Mouse (Mus musculus) neural tube, embryonic 11.5 days (tissue): ENCODE results near the gene Ccndbp1. TPM values are rescaled to one million over a fixed set of nuclear protein-coding genes. Genes with fewer than 3 reads are reported as not detected.

Experiments used
- ATAC-seq: fragments of 200-750 bp; cut with Nextera tagmentation; 2 replicates; pipeline ENCODE4 v1.8.0; 2017; ENCODE audit warnings: moderate number of reproducible peaks, mild to moderate bottlenecking, moderate TSS enrichment, moderate library complexity; ENCODE audit not compliant: insufficient read depth, low FRiP score, low TSS enrichment
- DNase-seq: peaks from one replicate; pipeline ENCODE4 v3.0.0-alpha.2; 2015; ENCODE audit warnings: low spot score
- H3K27ac ChIP-seq: fragments of 300-500 bp; sonication (generic); 2 replicates; pipeline ENCODE4 v1.5.1; 2014; ENCODE audit warnings: low read depth, mild to moderate bottlenecking, low read length
- H3K27me3 ChIP-seq: fragments of 300-500 bp; sonication (generic); 2 replicates; pipeline ENCODE4 v1.6.1; 2014; ENCODE audit warnings: mild to moderate bottlenecking, low read length, mixed read lengths; ENCODE audit not compliant: control insufficient read depth, insufficient read depth
- H3K36me3 ChIP-seq: fragments of 300-500 bp; sonication (generic); 2 replicates; pipeline ENCODE4 v1.6.1; 2014; ENCODE audit warnings: mild to moderate bottlenecking, low read length, moderate library complexity, mixed read lengths; ENCODE audit not compliant: control insufficient read depth, insufficient read depth
- H3K4me1 ChIP-seq: fragments of 300-500 bp; sonication (generic); 2 replicates; pipeline ENCODE4 v1.6.1; 2014; ENCODE audit warnings: low read length, mixed read lengths; ENCODE audit not compliant: control insufficient read depth, insufficient read depth
- H3K4me2 ChIP-seq: fragments of 300-500 bp; sonication (generic); 2 replicates; pipeline ENCODE4 v1.6.1; 2014; ENCODE audit warnings: low read depth, mild to moderate bottlenecking, moderate library complexity
- H3K4me3 ChIP-seq: fragments of 300-500 bp; sonication (generic); 2 replicates; pipeline ENCODE4 v1.5.1; 2014; ENCODE audit warnings: low read depth, low read length
- H3K9ac ChIP-seq: fragments of 300-500 bp; sonication (generic); 2 replicates; pipeline ENCODE4 v1.6.1; 2014; ENCODE audit warnings: mild to moderate bottlenecking, low read length
- H3K9me3 ChIP-seq: fragments of 300-500 bp; sonication (generic); 2 replicates; pipeline ENCODE4 v1.6.1; 2016; ENCODE audit warnings: low read length; ENCODE audit not compliant: control insufficient read depth
- WGBS: fragments of 180-500 bp; shearing (Covaris S2); extraction: QIAGEN DNeasy Blood & Tissue Kit; methylation state at CpG from one replicate; pipeline ENCODE4 v1.1.7; 2014; 5-methylcytosine and 5-hydroxymethylcytosine counted together
- polyA plus RNA-seq: library from polyadenylated mRNA; unstranded; fragments of >200 nt; fragmentation: Nextera tagmentation; extraction: Ambion mirVana; gene quantifications from 2 replicates; pipeline ENCODE4 v1.2.1, GENCODE M21; 2014

Ccndbp1 gene
- polyA plus RNA-seq, 1 experiment from 2014 or later = 57.7 TPM

- no peaks in the 10 kb centered on the region for H3K27me3 ChIP-seq
- no peak overlapping the region for H3K9ac ChIP-seq
- H3K4me2 ChIP-seq = no peak overlapping the region
- H3K4me3 ChIP-seq = no peak overlapping the region
- 98% methylated on average over 1 of the region's 1 CpGs for WGBS
- DNase-seq (no peak), ATAC-seq (no peak)
- no peaks in the 10 kb centered on the region for H3K4me1 ChIP-seq
- H3K9me3 ChIP-seq = no peaks in the 10 kb centered on the region
- no peak overlapping the region for H3K27ac ChIP-seq
- no peaks in the 10 kb centered on the region for H3K36me3 ChIP-seq
These were observed 31.2 kb downstream of the Ccndbp1 start for GRCm38 (mm10) chr2:121039382-121039781.

- Histone ChIP-seq H3K9me3 (no peaks in the 10 kb centered on the region), H3K27ac (no peak overlapping the region), H3K4me1 (no peaks in the 10 kb centered on the region), H3K4me3 (no peak overlapping the region), H3K27me3 (no peaks in the 10 kb centered on the region), H3K36me3 (no peaks in the 10 kb centered on the region), H3K9ac (no peak overlapping the region), H3K4me2 (no peak overlapping the region)
- 49% methylated on average over 5 of the region's 5 CpGs for WGBS
- ATAC-seq (no peak), DNase-seq (no peak)
These were observed 32.9 kb downstream of the Ccndbp1 start for GRCm38 (mm10) chr2:121041098-121041497.

- H3K4me1 ChIP-seq = no peaks in the 10 kb centered on the region
- H3K27me3 ChIP-seq = no peaks in the 10 kb centered on the region
- H3K36me3 ChIP-seq = no peaks in the 10 kb centered on the region
- no peaks in the 10 kb centered on the region for H3K9me3 ChIP-seq
- no peak overlapping the region for H3K4me3 ChIP-seq
- ATAC-seq = no peak
- no peak for DNase-seq
- no peak overlapping the region for H3K4me2 ChIP-seq
- H3K9ac ChIP-seq = no peak overlapping the region
- WGBS = 67% methylated on average over 4 of the region's 4 CpGs
- no peak overlapping the region for H3K27ac ChIP-seq
These were observed 37.5 kb downstream of the Ccndbp1 start for GRCm38 (mm10) chr2:121045653-121046052.

- Histone ChIP-seq H3K4me2 (no peak overlapping the region), H3K4me3 (no peak overlapping the region), H3K27ac (no peak overlapping the region), H3K4me1 (no peaks in the 10 kb centered on the region), H3K9ac (no peak overlapping the region), H3K36me3 (no peaks in the 10 kb centered on the region), H3K27me3 (no peaks in the 10 kb centered on the region), H3K9me3 (no peaks in the 10 kb centered on the region)
- no peak for ATAC-seq
- no peak for DNase-seq
- WGBS = 89% methylated on average over 5 of the region's 5 CpGs
These were observed 44.0 kb downstream of the Ccndbp1 start for GRCm38 (mm10) chr2:121052176-121052575.

GRCm38 (mm10) chr2:121054060-121054459 is 45.9 kb downstream of the Ccndbp1 start:
- DNase-seq = no peak
- Histone ChIP-seq H3K4me1 (no peaks in the 10 kb centered on the region), H3K4me3 (no peak overlapping the region), H3K9me3 (no peaks in the 10 kb centered on the region), H3K36me3 (no peaks in the 10 kb centered on the region), H3K9ac (no peak overlapping the region), H3K4me2 (no peak overlapping the region), H3K27ac (no peak overlapping the region), H3K27me3 (no peaks in the 10 kb centered on the region)
- no peak for ATAC-seq
- 82% methylated on average over 2 of the region's 2 CpGs for WGBS

GRCm38 (mm10) chr2:121055915-121056314 is 47.7 kb downstream of the Ccndbp1 start:
- no peaks in the 10 kb centered on the region for H3K4me1 ChIP-seq
- ATAC-seq (no peak), DNase-seq (no peak)
- H3K4me2 ChIP-seq = no peak overlapping the region
- 87% methylated on average over 6 of the region's 6 CpGs for WGBS
- H3K36me3 ChIP-seq = no peaks in the 10 kb centered on the region
- H3K4me3 ChIP-seq = no peak overlapping the region
- no peak overlapping the region for H3K9ac ChIP-seq
- H3K9me3 ChIP-seq = no peaks in the 10 kb centered on the region
- no peak overlapping the region for H3K27ac ChIP-seq
- no peaks in the 10 kb centered on the region for H3K27me3 ChIP-seq

- no peaks in the 10 kb centered on the region for H3K36me3 ChIP-seq
- no peak overlapping the region for H3K9ac ChIP-seq
- ATAC-seq (no peak), DNase-seq (no peak)
- no peak overlapping the region for H3K4me2 ChIP-seq
- no peaks in the 10 kb centered on the region for H3K4me1 ChIP-seq
- H3K27ac ChIP-seq = no peak overlapping the region
- no peaks in the 10 kb centered on the region for H3K27me3 ChIP-seq
- WGBS = 72% methylated on average over 6 of the region's 6 CpGs
- no peak overlapping the region for H3K4me3 ChIP-seq
- H3K9me3 ChIP-seq = no peaks in the 10 kb centered on the region
These were observed 49.8 kb downstream of the Ccndbp1 start for GRCm38 (mm10) chr2:121057997-121058396.

- no peak overlapping the region for H3K9ac ChIP-seq
- ATAC-seq = no peak
- no peak for DNase-seq
- H3K4me3 ChIP-seq = no peak overlapping the region
- no peaks in the 10 kb centered on the region for H3K27me3 ChIP-seq
- WGBS = 75% methylated on average over 2 of the region's 2 CpGs
- no peaks in the 10 kb centered on the region for H3K36me3 ChIP-seq
- H3K9me3 ChIP-seq = no peaks in the 10 kb centered on the region
- no peak overlapping the region for H3K4me2 ChIP-seq
- H3K27ac ChIP-seq = no peak overlapping the region
- no peaks in the 10 kb centered on the region for H3K4me1 ChIP-seq
These were observed 53.1 kb downstream of the Ccndbp1 start for GRCm38 (mm10) chr2:121061315-121061714.
